Mouse (Mus musculus): ENCODE data around the gene Scpep1. TPM values are rescaled to one million over a fixed set of nuclear protein-coding genes. Genes with fewer than 3 reads are reported as not detected.
A peak's percentile ranks its signal among the peaks of the same experiment; 100 is the strongest.

Gene Scpep1
- polyA plus RNA-seq, 1 experiment from 2014 or later = 142 TPM

- H3K36me3 ChIP-seq = no peaks in the 10 kb centered on the region
- 40% methylated on average over 2 of the region's 2 CpGs for WGBS
- H3K4me1 ChIP-seq (replicated peaks) = peaks cover 5% of the 10 kb centered on the region; the same call in 1 of the 2 replicates
- ATAC-seq = no peak
- no peak within 1 kb of the TSS for H3K4me2 ChIP-seq (replicated peaks)
- no peak within 1 kb of the TSS for H3K4me3 ChIP-seq (replicated peaks)
- H3K27me3 ChIP-seq (replicated peaks) = peaks cover 3% of the 10 kb centered on the region; the same call in 1 of the 2 replicates
- no peaks in the 10 kb centered on the region for H3K9me3 ChIP-seq
- no peak within 1 kb of the TSS for H3K9ac ChIP-seq
- no peak within 1 kb of the TSS for H3K27ac ChIP-seq
Observed at GRCm38 (mm10) chr11:88970202-88970732, 15.0 kb upstream of the Scpep1 start, which contains the start of gene Coil. Gene Coil (plus strand): TSS chr11:88970252.

DNA sequence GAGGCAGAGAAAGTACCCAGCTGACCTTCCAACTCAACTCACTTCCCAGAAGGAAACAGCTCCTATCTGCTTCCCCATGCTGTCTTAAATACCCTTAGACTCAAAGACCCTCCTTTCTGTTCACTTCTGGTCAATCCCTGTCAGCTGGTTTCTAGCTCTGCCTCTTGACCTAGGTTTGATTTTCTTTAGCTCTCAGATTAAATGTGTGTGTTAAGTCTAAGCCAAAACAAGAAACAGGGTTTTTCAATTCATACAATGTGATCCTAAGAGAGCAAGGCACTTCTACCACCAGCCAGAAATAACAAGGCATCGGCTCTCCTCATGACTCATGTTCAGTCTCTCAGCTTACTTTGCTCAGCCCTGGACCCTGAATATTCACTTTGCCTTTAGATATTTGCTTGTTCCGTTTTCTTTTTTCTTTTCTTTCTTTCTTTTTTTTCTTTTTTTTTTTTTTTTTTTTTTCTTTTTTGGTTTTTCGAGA, 11.7 kb upstream of the Scpep1 start, which contains the start of gene Elobl:
Elobl (minus strand) TSS at position 51 of the 481 bp plus-strand sequence.
- Histone ChIP-seq H3K36me3 (no peaks in the 10 kb centered on the region), H3K4me1 (replicated peaks) (no peaks in the 10 kb centered on the region), H3K9me3 (no peaks in the 10 kb centered on the region), H3K27ac (no peak within 1 kb of the TSS), H3K27me3 (replicated peaks) (peaks cover 3% of the 10 kb centered on the region; the same call in 1 of the 2 replicates), H3K4me3 (replicated peaks) (no peak within 1 kb of the TSS), H3K4me2 (replicated peaks) (no peak within 1 kb of the TSS), H3K9ac (no peak within 1 kb of the TSS)
- WGBS = 90% methylated on average over 3 of the region's 3 CpGs
- no peak for ATAC-seq

DNA sequence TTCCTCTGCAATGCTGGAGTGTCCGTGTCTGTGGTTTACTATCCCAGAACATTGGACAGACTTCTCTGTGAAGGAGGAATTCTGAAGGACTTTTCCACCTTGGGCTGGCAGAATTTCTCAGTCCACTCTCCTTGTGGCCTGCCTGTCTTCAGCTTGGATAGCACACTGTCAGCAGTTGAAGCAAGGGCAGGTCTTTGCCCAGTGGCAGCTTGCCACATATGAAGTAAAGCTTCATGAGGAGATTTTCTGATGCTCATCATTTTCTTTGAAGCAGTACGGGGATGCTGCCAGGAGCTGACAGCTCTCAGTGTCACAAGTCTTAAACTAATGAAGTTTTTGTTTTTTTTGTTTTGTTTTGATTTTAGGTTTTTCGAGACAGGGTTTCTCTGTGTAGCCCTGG, 3.6 kb upstream of the Scpep1 start:
- WGBS = 82% methylated on average over 3 of the region's 3 CpGs
- Histone ChIP-seq H3K4me2 (replicated peaks) (no peak overlapping the region), H3K36me3 (no peaks in the 10 kb centered on the region), H3K9ac (no peak overlapping the region), H3K9me3 (no peaks in the 10 kb centered on the region), H3K4me1 (replicated peaks) (no peaks in the 10 kb centered on the region), H3K27ac (no peak overlapping the region), H3K4me3 (replicated peaks) (no peak overlapping the region), H3K27me3 (replicated peaks) (no peaks in the 10 kb centered on the region)
- no peak for ATAC-seq

GRCm38 (mm10) chr11:88954803-88955202, 462 bp downstream of the Scpep1 start:
- Histone ChIP-seq H3K4me2 (replicated peaks) (peak overlapping the region; percentile 58), H3K4me3 (replicated peaks) (peak overlapping the region; percentile 52), H3K4me1 (replicated peaks) (no peaks in the 10 kb centered on the region), H3K9ac (peak overlapping the region; percentile 29), H3K36me3 (no peaks in the 10 kb centered on the region), H3K27me3 (replicated peaks) (no peaks in the 10 kb centered on the region), H3K9me3 (no peaks in the 10 kb centered on the region), H3K27ac (peak overlapping the region; percentile 78)
- ATAC-seq = peak; percentile 86
- WGBS = under 1% methylated on average over 4 of the region's 4 CpGs

DNA sequence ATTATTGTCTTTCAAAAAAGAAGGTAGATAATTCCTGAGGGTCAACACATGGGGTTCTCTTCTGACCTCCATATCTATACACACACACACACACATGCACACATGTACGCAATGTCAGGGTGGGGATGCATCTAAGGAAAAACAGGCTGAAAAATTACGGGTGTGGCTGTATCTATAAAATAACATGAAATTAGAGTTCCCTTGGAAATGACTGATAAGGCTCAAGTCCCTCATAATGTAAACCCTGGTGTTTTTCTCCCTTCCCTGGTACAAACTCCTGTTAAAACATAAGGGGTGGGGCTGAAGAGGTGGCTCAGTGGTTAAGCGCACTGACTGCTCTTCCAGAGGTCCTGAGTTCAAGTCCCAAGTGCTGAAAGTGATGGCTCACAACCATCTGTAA, 1.7 kb downstream of the Scpep1 start:
- Histone ChIP-seq H3K27ac (no peak overlapping the region), H3K9ac (no peak overlapping the region), H3K4me1 (replicated peaks) (no peaks in the 10 kb centered on the region), H3K36me3 (no peaks in the 10 kb centered on the region), H3K4me3 (replicated peaks) (no peak overlapping the region), H3K9me3 (no peaks in the 10 kb centered on the region), H3K4me2 (replicated peaks) (peak overlapping the region; percentile 58; the same call in 1 of the 2 replicates), H3K27me3 (replicated peaks) (no peaks in the 10 kb centered on the region)
- ATAC-seq = no peak
- 87% methylated on average over 3 of the region's 3 CpGs for WGBS

DNA sequence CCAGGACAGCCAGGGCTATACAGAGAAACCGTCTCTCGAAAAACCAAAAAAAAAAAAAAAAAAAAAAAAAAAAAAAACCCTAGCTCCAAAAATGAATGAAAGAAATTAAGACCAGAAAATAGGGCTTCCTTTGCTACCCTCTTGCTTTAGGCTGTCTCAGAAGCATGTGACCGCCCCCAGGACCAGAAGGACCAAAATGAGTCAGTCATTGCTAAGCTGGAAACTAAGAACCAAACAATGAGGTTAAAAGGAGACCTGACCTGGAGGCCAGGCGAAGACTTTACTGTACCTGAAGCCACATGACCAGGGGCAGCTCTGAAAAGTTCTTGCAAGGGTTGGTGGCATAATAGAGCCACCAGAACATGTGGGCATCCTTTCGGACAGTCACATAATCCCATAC, 3.1 kb downstream of the Scpep1 start:
- 0 out of 2 replicates have a peak, but pooled peaks cover under 1% of the 10 kb centered on the region for H3K36me3 ChIP-seq
- H3K4me2 ChIP-seq (replicated peaks) = no peak overlapping the region
- H3K9me3 ChIP-seq = no peaks in the 10 kb centered on the region
- H3K27ac ChIP-seq = no peak overlapping the region
- no peak overlapping the region for H3K9ac ChIP-seq
- H3K4me3 ChIP-seq (replicated peaks) = no peak overlapping the region
- ATAC-seq = no peak
- no peaks in the 10 kb centered on the region for H3K4me1 ChIP-seq (replicated peaks)
- H3K27me3 ChIP-seq (replicated peaks) = no peaks in the 10 kb centered on the region
- 96% methylated on average over 5 of the region's 5 CpGs for WGBS

- no peak overlapping the region for H3K4me3 ChIP-seq (replicated peaks)
- ATAC-seq = no peak
- no peak overlapping the region for H3K4me2 ChIP-seq (replicated peaks)
- WGBS = 97% methylated on average over 2 of the region's 2 CpGs
- H3K27me3 ChIP-seq (replicated peaks) = no peaks in the 10 kb centered on the region
- no peaks in the 10 kb centered on the region for H3K9me3 ChIP-seq
- peaks cover 5% of the 10 kb centered on the region; the same call in 1 of the 2 replicates for H3K36me3 ChIP-seq
- H3K27ac ChIP-seq = no peak overlapping the region
- no peaks in the 10 kb centered on the region for H3K4me1 ChIP-seq (replicated peaks)
- no peak overlapping the region for H3K9ac ChIP-seq
Observed at GRCm38 (mm10) chr11:88951576-88951975, 3.7 kb downstream of the Scpep1 start.

- no peak overlapping the region for H3K4me3 ChIP-seq (replicated peaks)
- no peaks in the 10 kb centered on the region for H3K27me3 ChIP-seq (replicated peaks)
- H3K4me1 ChIP-seq (replicated peaks) = no peaks in the 10 kb centered on the region
- ATAC-seq = no peak
- H3K27ac ChIP-seq = no peak overlapping the region
- no peak overlapping the region for H3K9ac ChIP-seq
- no peaks in the 10 kb centered on the region for H3K9me3 ChIP-seq
- peaks cover 6% of the 10 kb centered on the region; the same call in 1 of the 2 replicates for H3K36me3 ChIP-seq
- H3K4me2 ChIP-seq (replicated peaks) = no peak overlapping the region
- 71% methylated on average over 13 of the region's 13 CpGs for WGBS
Observed at GRCm38 (mm10) chr11:88950640-88951250, 4.5 kb downstream of the Scpep1 start.

GRCm38 (mm10) chr11:88949802-88950639, 5.2 kb downstream of the Scpep1 start:
- Histone ChIP-seq H3K36me3 (peaks cover 6% of the 10 kb centered on the region; the same call in 1 of the 2 replicates), H3K4me3 (replicated peaks) (no peak overlapping the region), H3K9ac (no peak overlapping the region), H3K9me3 (no peaks in the 10 kb centered on the region), H3K27me3 (replicated peaks) (no peaks in the 10 kb centered on the region), H3K27ac (no peak overlapping the region), H3K4me2 (replicated peaks) (no peak overlapping the region), H3K4me1 (replicated peaks) (no peaks in the 10 kb centered on the region)
- 79% methylated on average over 8 of the region's 8 CpGs for WGBS
- no peak for ATAC-seq

- ATAC-seq = no peak
- H3K27me3 ChIP-seq (replicated peaks) = no peaks in the 10 kb centered on the region
- no peak overlapping the region for H3K4me2 ChIP-seq (replicated peaks)
- H3K9ac ChIP-seq = no peak overlapping the region
- 69% methylated on average over 8 of the region's 8 CpGs for WGBS
- H3K4me1 ChIP-seq (replicated peaks) = no peaks in the 10 kb centered on the region
- no peak overlapping the region for H3K4me3 ChIP-seq (replicated peaks)
- peaks cover 13% of the 10 kb centered on the region for H3K36me3 ChIP-seq
- H3K9me3 ChIP-seq = no peaks in the 10 kb centered on the region
- no peak overlapping the region for H3K27ac ChIP-seq
Observed at GRCm38 (mm10) chr11:88948896-88949295, 6.4 kb downstream of the Scpep1 start.

GRCm38 (mm10) chr11:88945971-88946585, 9.2 kb downstream of the Scpep1 start:
- Histone ChIP-seq H3K4me1 (replicated peaks) (no peaks in the 10 kb centered on the region), H3K4me3 (replicated peaks) (no peak overlapping the region), H3K27ac (no peak overlapping the region), H3K4me2 (replicated peaks) (no peak overlapping the region), H3K9me3 (no peaks in the 10 kb centered on the region), H3K27me3 (replicated peaks) (no peaks in the 10 kb centered on the region), H3K36me3 (peaks cover 18% of the 10 kb centered on the region), H3K9ac (no peak overlapping the region)
- no peak for ATAC-seq
- WGBS = 76% methylated on average over 8 of the region's 8 CpGs

DNA sequence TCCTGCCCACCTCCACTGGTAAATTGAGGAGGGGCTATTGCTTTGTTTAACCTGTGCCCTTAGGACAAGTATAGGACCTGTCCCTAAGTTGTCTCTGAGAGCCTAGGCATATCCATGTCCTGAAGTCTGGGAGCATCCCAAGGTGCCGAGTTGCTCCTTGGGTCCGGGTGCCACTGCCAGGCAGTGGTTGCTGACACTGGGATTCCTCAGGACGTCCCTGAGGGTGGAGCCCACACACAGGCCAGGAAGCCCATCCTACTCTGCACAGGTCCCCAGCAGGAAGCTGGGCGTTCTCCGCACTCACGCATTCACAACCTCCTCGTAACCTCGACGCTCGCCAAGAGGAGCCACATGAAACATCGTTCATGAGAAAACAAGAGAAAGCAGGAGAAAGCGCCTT, 13.8 kb downstream of the Scpep1 start:
- 79% methylated on average over 12 of the region's 12 CpGs for WGBS
- Histone ChIP-seq H3K9ac (no peak overlapping the region), H3K36me3 (peaks cover 12% of the 10 kb centered on the region; the same call in 1 of the 2 replicates), H3K4me1 (replicated peaks) (no peaks in the 10 kb centered on the region), H3K27ac (no peak overlapping the region), H3K4me2 (replicated peaks) (no peak overlapping the region), H3K9me3 (no peaks in the 10 kb centered on the region), H3K4me3 (replicated peaks) (no peak overlapping the region), H3K27me3 (replicated peaks) (no peaks in the 10 kb centered on the region)
- no peak for ATAC-seq
